Mouse (Mus musculus) R1 (cell line): ENCODE results near the gene Tstd3.
A peak's percentile ranks its signal among the peaks of the same experiment; 100 is the strongest.

ENCODE experiments used
- DNase-seq: peaks from one replicate; pipeline ENCODE4 v3.0.0-alpha.2; 2018; ENCODE audit warnings: low read depth, low spot score

Gene Tstd3

GRCm38 (mm10) chr4:21766863-21767304 is at the start of gene Tstd3, which contains the start of gene Usp45:
Gene Tstd3 (minus strand): TSS chr4:21767212.
Gene Usp45 (plus strand): TSS chr4:21767156.
- peak; percentile 78 for DNase-seq

GRCm38 (mm10) chr4:21814029-21814428 is 47.0 kb upstream of the Tstd3 start:
- DNase-seq: peak; percentile 86

DNA sequence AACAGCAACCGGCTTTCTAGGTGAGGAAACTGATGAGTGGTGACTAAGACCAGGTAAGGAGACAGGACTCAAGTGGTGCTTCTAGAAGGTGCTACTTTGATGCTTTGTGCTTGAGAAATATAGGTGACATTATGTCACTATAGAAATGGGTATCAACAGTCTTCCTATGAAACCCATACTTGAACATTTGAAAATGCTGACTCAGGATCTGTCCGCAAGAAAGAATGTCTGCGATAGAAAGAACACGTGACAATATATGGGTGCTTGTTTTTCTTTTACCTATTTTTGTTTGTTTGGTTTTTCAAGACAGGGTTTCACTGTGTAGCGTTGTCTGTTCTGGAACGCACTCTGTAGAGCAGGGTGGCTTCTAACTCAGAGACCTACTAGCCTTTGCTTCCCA is 45.6 kb upstream of the Tstd3 start:
- DNase-seq: no peak

DNA sequence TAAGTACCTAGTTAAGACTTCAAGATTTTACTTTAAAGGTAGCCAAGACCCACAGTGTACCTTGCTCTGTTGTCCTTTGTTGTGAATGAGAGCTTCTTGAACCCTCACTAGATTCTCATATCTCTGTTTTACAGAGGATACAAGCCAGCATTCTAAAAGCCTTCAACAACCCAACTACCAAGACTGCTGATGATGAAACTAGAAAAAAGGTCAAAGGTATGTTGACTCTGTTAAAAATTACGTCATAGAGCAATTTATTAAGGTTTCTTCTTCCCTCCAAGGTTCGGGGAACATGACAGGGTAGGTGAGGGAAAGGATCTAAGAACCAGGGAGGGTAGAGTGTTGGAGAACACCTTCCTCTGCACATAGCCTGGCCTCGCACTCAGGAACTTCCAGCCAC is 43.6 kb upstream of the Tstd3 start:
- DNase-seq: no peak

DNA sequence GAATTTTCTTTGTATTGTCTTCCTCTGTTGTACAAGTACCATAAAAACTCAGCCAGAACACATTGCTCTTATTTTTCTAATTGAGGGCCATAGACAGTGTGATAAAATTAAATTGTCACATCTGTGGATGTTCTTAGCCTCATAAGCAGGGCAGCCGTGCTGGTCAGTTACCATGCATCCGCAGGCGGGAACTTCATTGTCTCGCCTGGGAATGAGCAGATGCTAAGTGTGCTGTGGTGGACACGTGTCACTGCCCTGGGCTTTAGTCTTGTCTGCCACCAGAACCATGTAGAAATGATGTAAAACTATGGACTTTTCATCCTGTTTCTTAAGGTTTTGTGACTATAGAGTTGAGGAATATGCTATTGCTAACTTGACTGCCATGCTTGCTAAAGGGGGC is 40.2 kb upstream of the Tstd3 start:
- no peak for DNase-seq

- no peak for DNase-seq
Observed at GRCm38 (mm10) chr4:21801620-21802019, 34.6 kb upstream of the Tstd3 start.

- DNase-seq: no peak
Observed at GRCm38 (mm10) chr4:21801013-21801412, 34.0 kb upstream of the Tstd3 start.

- DNase-seq: no peak
Observed at GRCm38 (mm10) chr4:21793631-21794030, 26.6 kb upstream of the Tstd3 start.

DNA sequence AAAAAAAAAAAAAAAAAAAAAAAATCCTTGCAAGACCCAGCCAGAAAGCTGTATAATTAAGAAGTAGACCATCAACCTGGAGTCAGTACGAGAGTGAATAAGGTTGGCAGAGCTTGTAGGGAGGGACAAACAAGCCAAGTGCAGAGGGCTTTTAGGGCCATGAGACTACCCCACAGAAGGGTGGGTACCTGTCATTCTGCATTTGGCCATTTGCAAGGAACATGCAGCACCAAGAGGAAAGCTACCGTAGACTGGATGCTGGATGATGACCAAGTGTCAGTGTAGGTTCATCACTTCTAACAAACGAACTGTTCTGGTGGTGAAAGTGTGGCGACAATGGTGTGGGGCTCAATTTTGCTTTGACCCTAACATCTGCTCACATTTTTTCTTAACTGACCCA is 22.8 kb upstream of the Tstd3 start:
- no peak for DNase-seq

DNA sequence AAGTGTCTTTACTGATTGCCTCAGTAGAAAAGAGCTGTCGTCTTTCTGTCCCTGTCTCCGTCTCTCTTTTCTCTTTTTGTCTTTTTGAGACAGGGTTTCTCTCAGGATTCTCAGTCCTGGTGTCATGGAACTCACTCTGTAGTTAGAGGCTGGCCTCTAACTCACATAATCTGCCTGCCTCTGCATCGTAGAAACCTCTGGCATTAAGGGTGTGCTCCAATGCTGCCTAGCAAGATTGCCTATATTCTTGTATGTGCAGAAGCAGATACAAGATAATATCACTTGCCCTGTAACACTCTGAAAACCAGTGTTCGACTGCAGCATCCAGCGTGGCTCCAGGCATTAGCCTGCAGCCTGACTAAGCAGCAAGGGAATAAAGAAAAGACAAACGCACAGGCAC is 21.9 kb upstream of the Tstd3 start:
- no peak for DNase-seq

DNA sequence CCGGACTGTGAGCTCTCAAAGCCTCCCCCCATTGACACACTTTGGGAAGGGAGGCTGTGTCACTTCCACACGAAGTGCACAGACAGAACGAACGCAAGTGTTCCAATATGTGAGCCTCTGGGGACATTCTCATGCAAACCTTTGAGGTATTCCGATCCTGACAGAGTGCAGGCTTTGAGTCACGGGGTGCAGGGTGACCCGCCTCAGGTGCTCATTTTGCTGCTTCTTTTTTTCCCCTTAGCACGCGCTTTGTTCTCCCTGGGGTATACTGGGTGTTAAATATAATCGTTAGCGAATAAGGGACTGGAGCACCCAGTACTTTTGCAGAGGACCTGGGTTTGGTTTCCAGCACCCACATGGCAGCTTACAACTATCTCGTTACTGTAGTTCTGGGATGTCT is 19.3 kb upstream of the Tstd3 start:
- DNase-seq: no peak

DNA sequence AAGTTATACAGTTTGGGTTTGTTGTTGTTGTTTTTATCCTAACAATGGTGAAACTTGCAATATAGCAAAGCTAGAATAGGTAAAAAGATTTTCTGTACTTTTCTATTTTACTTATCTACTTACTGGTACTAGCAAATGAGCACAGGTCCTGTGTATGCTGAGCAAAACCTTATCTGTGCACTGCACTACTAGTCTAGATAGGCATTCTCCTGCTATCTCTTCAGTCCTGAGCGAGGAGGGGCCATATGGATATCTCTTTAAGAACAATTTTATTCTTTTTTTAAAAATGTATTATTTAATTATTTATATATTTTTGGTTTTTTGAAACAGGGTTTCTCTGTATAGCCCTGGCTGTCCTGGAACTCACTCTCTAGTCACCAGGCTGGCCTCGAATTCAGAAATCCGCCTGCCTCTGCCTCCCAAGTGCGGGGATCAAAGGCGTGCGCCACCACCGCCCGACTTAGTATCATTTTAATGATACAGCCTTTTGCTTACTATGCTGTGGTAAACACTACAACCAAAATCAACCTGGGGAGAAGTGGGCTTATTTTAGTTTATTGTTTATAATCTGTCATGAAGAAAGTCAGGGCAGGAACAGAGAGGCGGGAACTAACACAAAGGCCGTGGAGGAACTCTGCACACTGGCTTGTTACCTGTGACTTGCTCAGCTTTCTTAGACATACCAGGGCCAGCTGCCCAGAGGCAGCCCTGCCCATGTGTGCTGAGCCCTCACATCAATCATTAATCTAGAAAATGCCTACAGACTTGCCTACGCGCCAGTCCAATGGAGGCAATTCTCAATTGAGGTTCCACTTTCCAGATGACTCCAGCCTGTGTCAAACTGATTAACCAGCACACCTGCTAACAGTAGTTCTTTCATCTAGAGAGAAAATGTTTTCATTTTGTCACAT is 14.1 kb upstream of the Tstd3 start:
- no peak for DNase-seq

DNA sequence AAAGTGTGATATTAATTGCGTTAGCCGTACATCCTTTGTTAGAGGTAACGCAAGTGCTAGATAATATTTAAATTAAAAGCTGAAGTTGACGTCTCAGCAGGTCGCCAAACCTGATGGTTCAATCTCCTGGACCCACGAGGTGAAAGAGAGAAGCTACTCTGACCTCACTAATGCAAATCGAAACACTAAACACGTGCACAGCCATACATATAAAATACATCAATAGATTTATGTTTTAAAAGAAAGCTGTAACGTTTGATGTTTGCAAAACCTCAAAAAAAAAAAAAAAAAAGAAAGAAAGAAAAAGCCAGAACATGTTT is 9.9 kb upstream of the Tstd3 start:
- no peak for DNase-seq

DNA sequence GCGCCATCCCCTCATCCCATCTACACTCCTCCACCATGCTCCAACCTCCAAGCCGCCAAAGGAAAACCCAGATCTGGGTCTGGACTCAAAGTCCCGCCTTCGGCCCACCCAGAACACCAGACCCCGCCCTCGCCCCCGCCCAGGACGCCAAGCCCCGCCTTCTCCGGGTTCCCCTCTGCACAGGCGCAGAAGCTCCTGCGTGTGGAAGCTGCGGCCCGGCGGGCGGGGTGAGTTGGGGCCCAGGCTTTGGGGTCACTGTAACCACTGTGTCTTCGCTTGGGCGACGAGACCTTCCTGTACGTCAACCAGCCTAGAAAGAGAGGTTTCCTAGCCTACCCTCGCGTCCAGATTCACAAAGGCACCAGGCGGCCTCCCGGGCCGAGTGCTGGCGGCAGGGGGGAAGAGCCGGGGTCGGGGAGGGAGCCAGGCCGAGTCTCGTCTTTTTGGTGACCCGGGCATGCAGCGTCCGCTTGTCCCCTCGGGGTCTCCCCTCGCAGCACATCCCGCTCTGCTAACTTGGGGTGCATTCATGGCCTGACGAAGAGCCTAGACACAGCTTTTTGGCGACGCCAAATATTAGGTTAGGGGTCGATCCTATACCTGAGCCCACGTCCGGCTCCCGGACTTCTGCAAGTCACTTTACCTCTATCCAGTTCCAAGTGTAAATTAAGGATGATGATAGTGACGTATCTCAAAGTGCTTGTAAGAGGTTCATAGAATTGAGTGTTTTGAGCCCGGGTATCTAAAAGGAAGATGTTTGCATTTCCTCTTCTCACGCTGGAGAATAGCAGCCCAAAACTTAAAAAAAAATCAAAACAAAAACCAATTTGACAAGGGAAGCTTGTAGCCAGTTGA is 9.3 kb upstream of the Tstd3 start:
- peak; percentile 90 for DNase-seq

DNA sequence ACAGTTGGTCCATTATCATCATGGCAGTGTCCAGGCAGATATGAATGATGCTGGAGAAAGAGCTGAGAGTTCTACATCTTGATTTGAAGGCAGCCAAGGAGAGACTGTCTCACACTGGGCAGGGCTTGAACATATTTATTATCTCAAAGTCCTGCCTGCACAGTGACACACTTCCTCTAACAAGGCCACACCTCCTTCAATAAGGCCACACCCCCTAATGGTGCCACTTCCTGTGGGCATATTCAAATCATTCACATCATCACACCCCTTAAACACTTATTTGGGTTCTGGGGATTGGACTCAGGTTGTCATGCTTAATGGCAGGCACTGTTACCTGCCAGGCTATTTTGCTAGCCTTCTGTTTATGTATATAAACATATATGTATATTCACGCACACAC is 5.3 kb upstream of the Tstd3 start:
- peak; percentile 35 for DNase-seq

DNA sequence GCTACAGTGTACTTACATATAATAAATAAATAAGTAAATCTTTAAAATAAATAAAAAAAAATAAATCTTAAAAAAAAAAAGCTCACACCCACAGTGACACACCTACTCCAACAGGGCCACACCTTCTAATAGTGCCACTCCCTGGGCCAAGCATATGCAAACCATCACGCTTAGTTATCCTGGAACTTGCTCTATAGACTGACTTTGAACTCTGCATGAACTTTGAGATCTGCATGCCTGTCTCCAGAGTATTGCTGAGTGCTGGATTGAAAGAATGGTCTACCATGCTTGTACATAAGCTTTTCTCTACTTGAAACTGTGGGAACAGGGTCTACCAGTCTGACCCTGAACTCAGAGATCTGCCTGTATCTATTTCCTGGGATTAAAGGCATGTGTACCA is 4.1 kb upstream of the Tstd3 start:
- peak; percentile 82 for DNase-seq

DNA sequence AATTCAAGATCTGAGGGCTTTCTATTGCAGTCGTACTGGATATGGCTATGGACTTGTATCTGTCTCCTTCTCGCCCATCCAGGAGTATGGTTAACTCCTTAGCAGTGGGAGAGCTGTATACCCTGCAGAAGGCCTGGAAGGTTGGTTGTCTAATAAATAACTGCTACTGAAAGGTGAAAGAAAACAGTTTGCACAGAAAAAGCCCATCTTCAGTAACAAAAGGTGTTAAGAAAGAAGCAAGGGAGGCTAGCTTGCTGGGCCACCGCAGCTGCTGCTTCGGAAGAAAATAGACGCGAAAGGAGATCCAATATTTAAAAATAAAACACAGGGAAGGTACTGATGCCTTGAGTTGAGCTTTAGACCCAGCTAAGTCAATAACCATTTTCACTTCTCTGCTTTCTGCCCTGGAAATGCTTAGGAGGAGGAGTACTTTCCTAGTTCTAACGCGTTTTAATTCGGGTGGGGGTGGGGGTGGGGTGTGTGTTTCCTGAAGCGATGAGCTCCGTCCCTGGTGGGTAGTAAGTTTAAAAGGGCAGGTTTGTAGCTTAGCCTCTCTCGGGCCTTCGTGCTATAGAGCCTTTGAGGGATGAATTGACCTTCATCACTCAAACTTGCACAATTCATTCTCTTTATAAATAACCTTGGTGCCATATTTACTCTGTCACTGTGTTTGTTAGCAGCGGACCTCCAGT is 695 bp downstream of the Tstd3 start:
- no peak for DNase-seq

- DNase-seq: peak; percentile 87
Observed at GRCm38 (mm10) chr4:21763827-21764226, 3.2 kb downstream of the Tstd3 start.

DNA sequence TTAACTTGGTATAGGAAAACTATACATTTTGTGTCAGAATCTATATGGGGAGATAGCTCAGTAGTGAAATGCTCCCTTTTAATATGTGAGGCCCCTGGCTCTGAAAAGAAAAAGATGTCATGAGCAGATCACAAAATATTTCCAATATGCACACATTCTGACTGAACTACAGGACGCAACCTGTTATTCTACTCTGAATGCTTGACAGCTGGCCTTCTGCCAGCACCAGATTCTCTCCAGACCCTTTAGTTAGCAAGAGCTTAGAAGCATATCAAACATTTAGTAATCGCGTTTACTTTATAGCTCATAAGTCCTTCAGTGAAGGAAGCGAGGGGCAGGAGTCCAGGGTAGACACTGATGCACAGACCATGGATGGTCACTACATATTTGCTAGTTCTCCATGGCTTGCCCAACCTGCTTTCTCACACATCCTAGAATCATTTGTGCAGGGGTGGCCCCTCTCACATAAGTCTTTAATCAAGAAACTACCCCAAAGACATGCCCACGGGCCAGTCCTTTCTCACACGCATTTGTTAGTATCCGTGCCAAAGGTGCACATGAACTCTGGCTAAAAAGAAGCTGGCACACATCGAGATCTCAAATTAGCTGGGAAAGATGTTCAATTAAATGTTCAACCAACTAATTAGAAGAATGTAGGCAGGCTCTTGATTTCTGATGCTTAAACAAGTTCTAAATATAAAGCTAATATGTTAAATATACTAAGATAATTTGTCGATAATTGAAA is 5.4 kb downstream of the Tstd3 start:
- DNase-seq: no peak

GRCm38 (mm10) chr4:21758860-21759259 is 8.2 kb downstream of the Tstd3 start:
- DNase-seq: peak; percentile 75

DNA sequence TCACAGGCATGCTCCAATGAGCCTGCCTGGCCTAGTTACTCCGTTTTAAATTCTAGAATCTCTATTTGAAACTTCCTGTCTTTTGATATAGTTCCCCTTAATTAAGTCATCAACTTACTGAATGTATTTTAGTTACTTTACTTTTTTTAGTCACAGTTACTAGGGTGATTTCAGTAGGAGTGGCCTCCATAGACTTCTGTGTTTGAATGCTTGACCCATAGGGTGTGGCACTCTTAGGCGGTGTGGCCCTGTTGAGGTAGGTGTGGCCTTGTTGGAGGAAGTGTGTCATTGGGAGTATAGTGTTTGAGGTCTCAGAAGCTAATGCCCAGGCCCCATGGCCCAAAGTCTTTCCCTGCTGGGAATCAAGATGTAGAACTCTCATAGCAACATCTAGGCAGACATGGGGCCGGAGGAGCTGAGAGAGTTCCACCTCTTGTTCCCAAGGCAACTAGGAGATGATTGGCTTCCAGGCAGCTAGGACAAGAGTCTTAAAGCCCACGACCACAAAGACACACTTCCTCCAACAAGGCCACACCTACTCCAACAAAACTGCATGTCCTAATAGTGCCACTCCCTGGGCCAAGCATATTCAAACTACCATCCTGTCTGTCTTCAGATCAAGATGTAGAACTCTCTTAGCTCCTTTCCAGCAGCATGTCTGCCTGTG is 11.8 kb downstream of the Tstd3 start:
- DNase-seq: peak; percentile 92
